Mouse (Mus musculus) gastrocnemius, adult 8-10 months (tissue): ENCODE measurements around the gene Cpa4. TPM values are rescaled to one million over a fixed set of nuclear protein-coding genes. Genes with fewer than 3 reads are reported as not detected.

ENCODE experiments used
- DNase-seq, 2 experiments: peaks; one replicate each; pipeline ENCODE4 v3.0.0; 2022; ENCODE audit warnings: low spot score in 2 of 2
- total RNA-seq, 4 experiments: library from RNA; stranded (reverse); gene quantifications; 2 replicates each; pipeline ENCODE4 v1.2.4; 2022

The Cpa4 gene
- total RNA-seq, 4 experiments from 2014 or later, result not detected

DNA sequence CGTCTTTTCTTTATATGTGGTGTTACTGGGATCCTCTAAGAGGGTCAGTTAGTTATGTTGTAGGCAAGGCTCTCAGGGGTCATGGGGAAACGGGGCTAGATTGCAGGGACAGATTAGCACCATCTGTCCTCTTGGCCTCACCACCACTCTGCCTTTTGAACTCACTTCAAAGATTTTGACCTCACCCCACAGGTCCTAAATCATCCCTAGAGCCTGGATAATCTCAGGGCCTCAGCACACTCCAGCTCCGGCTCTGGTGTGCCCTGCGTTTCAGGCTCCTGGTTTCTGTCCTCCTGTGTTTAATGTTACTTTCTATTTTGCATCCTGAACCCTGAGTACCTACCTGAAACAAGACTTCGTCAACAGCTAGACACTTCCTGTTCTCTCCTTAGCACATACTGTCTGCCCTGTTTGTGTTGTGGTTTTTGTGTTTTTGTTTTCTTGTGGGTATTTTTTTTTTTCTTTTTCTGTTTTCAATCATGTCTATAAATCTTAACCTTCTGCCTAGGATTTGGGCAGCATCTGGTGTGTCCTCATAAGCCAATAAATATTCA lies 23.8 kb downstream of the Cpa4 start:
- no peak for DNase-seq

DNA sequence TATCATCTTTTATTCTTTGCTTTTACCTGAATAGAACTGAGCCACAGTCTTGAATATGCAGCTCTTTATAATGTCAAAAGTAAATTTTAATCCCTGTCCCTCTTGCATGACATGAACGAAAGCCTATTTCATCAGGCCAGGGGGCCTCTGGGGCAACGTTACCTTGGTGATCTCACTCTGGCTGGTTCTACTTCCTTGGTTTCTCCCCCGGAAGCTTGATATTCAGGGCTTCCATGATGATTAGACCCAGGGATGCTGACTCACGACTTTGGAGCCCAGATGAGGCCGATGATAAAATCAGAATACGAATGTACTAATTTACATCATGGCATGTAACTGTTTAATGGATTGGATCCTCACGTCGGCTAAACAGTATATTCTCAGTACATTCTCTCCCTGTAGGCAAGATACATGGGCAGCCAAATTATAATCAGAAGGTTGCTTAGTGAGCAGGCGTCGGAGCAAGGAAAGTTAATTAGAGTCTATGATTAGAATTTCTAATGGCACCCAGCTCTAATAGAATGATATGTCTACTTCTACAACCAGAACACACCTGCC lies 24.3 kb downstream of the Cpa4 start:
- DNase-seq, result no peak

DNA sequence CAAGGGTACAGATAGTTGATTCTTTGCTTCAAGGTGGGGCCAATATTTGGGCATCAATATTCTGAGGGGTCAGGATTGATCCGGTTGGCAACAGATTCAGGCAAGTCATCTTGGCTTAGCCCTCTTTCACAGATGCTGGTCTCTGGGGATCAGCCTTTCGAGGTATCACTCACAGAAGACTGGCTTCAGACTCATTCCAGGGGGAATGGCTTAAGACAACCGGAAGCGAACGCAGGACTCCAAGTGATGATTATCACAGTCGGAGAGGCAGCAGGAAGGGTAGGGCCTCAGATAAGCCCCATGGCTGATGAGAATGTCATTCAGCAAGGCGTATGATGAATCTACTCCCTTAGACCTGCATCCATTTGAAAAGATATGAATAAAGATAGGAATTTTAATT lies 26.2 kb downstream of the Cpa4 start:
- DNase-seq, result no peak

DNA sequence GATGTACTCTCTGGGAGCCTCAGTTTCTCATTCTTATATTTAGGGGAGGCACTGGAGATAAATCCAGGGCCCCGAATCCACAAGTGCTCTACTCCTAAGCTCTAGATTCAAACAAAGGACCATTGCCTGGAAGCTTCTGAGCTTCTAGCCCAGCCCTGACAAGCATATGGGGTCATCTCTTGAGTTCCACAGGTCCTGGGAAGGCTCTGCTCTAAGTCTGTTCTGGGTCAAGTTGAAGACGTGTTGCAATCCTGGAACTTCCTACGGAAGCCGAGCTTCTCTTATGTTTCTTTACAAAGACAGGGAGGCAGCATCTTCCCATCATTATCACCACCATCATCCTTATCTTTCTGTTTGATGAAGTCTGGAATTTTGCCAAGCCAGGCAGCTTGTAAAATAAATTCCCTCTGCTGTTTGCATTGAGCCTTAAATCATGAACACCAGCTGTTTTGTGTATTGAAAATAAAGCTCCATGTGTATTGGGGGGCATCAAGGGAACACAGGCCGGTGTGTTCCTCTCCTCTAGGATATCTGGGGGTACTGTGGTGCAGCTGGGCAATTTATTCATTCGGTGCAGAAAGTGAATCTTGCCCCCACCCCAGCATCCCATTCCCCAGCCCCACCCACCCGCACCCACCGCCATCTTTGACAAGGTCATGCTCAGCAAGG lies 28.2 kb downstream of the Cpa4 start:
- DNase-seq, result no peak

DNA sequence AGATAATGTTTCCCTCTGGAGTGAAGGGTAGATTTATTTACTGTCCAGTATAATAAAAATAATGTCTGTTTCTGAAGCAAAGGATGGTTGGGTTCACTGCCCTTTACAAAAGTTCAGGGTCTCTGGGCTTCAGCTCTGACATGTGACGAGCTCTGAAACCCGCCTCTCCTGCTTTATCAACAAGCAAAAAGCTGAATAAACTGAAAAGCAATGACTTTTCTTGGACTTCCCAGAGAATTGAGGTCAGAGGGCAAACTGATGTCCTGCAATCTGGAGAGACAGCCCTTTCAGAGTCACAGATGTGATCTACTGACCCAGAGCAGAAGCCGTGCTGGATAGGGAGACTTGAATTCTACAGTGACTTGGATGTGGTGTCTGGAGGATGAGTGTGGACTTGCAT lies 31.9 kb downstream of the Cpa4 start:
- no peak for DNase-seq

DNA sequence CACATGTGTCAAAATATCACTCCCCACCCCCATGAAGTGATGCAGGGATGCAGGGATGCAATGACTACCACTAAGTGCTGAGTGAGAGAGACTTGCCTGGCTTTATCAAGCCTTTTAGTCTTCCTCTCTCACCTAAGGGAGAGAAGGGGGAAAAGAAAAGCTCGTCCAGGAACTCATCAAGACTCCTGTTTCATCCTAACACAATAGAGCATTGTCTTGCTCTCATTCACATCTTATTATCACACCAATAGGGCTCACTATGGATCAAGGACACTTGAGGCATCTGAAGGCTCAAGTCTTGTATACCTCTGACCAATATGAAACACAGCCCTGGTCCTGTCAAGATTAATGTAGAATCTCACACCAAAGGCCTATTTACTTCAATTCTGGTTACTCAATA lies 32.8 kb downstream of the Cpa4 start:
- no peak for DNase-seq

DNA sequence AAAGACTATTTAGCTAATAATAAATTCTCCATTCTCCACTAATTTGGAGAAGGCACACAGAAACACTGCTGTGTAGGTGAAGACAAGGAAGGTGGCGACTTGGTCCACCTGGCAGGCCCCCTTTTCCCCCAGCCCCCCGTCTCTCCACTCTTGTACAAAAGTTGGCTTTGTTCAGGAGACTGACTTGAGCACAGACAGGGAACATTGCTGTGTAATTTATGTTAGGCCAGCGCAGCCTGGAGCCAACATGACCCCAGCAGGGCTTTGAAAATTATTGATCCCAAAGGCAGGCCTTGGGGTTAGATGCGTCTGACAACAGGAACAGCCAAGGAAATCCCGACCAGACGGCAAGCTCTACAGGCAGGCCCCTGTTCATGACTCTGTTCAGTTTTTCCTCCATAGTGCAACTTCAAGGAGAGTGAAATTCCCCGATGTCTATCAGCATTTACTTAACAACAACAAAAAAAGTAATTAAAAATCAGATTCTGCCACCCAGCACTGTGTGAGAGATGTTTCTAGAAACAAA lies 36.2 kb downstream of the Cpa4 start:
- DNase-seq, result no peak

DNA sequence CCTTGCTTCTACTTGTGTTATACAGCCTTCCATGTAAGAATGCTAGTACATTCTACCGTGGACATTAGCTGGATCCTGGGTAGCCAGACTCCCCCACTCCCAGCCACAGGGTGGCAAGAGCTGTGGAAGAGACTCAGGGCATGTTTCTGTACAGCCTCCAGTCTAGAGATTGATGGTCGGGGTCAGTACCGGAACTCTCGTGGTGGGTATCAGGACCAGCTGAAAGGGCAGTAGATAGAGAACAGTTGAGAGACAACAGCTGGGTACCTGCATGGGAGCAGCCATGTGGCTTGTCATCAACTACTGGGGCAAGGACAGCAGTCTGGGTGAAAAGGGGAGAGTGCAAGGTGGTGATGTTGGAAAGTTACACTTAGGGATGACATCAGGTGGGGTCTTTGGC lies 36.9 kb downstream of the Cpa4 start:
- no peak for DNase-seq

DNA sequence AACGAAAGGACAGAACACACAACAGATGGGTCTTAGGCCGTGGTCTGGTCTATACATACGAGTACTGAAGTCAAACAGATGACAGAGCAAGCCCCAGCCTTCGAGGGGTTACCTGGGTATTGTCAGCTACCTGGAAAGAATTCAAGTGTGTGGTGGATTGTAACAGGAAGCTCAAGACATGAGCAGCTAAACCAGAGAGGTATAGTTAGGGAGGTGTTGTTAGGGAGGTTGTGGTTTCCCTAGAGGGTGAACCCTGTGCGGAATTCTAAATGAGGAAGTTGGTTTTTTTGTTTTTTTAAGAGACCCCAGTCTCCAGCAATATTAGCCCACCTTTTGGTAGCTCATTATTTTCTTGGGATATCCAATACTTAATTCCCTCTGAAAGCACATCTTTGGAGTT lies 37.5 kb downstream of the Cpa4 start:
- no peak for DNase-seq

DNA sequence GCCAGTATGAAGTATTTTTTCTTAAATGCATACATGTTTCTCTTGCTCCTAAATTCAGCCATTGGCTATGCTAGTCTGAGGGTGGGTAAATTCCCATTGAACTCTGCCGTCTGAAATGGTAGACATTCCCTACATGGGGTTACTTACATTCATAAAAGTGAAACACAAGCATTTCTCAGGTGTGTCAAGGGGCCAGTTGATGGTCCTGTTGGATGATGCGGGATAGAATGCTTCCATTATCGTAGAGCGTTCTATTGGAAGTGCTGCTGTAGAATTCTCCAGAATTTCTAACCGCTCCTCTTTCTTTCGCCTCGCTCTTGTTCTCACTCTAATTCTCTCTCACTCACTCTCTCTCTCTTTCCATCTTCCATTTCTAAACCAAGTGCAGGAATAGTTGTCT lies 42.5 kb downstream of the Cpa4 start, which contains the start of gene Cpa5:
TSS of gene Cpa5 (plus strand) at position 301 of the 400 bp plus-strand sequence.
- DNase-seq, result no peak

DNA sequence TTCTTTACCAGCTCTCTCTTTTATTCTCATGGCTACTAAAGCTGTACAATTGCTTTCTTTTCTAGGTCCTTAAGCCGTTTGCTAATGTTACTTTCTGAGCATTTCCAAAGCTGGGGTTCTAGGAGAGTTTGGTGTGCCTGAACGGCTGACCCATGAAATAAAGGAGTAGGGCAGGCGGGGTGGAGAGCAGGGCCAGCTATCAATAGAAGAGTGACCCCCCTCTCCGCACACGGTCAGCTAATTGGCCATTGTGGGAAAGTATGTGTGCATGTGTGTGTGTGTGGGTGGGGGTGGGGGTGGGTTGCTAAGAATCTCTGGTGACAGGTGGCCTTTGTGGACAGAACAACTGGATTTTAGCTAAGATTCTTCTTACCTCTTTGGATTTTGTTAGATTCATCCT lies 43.0 kb downstream of the Cpa4 start:
- no peak for DNase-seq

DNA sequence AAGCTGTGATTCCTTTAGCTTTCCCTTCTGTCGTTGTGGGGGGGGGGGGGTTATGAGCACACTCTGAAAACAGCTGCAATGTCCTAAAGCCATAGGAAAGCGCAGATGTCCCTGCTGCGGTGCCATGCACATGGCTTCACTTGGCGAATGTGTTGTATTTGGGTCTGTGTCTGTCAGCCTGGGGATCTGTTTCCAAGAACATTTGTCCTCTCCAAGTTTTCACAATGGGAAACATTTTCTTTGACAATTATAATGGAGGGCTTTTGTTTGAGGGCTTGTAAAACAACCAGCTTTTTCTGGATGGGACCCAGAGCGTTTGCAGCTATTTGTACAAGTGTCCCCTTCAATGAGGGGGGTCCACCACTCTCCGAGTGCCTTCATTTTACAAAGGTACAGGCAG lies 46.1 kb downstream of the Cpa4 start:
- DNase-seq, result no peak

DNA sequence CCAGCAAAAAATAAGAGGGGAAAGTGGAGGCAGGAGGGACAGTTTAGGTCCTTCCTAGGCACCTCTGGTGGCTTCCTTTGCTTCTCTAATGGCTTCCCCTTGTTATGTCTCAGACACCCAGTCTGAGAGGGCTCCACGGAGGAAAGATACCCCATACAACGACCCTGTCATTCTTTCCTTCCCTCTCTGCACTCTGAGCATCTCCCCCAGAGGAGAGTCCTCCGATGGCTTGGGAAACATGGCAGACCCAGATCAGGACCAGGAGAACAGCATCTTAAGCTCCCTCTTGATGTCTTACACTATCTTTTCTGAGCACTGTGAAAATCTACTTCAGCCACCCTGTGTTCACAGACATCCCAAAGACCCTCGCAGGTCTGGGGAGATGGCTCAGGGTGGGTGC lies 47.6 kb downstream of the Cpa4 start:
- no peak for DNase-seq

DNA sequence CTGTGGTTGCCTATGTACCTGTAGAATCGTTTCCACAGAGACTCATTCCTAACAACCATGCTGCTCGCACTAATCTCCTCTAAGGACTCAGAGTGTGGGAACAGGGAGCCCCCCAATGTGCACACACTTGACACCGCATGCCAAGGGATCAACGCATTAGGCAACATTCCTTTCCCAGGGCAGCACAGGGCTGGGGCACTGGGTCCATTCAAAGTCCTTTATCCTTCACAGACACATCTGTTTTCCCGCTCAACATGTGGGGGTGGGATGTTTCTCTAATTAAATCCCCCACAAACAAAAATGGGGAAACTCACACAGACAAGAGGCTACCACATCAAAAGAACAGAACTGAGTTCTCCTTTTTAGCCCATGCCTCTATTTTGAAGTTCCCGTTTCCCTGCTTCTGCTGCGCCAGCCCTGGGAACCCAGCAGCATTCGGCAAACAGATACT lies 48.3 kb downstream of the Cpa4 start:
- no peak for DNase-seq

DNA sequence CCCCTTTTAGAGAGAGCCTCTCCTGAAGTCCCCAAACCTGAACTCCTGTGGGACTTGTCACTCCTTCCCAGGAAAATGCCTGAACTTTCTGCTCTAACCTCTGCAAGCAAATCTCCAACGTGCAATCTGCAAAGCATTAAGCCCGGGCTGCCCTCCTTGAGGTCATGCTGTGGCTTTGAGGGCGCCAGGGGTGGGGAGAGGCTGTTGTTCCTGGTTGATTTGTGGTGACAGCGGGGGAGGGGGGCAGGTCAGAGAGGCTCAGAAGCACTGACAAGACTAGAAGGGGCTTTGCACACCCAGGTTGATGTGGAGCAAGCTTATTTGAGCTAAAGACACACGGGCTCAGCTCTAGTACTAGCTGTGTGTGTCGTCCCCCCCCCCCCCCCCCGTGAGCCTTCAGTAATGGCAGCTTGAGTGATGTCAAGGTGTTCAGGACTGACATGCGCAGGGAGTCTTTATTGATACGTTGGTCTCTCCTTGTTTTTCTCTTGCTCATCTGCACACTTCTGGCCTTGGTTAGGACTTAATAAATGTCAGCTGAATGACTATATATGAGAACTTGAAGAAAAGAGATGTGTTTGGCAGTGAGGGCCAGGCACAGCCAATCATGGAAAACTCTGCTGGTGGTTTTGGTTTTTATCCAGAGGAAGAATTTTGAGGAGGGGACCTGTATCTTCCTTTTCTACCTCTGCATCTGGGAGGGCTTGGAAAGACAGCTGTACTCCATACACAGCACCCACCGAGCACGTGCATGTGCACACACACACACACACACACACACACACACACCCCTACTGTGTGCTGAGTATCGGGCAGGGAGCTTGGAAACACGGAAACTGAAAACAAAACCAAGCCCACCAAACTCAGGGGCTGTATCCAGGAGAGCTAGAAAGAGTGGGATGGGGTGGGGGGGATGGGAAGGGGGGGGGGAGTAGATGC lies 49.1 kb downstream of the Cpa4 start:
- DNase-seq, result no peak

DNA sequence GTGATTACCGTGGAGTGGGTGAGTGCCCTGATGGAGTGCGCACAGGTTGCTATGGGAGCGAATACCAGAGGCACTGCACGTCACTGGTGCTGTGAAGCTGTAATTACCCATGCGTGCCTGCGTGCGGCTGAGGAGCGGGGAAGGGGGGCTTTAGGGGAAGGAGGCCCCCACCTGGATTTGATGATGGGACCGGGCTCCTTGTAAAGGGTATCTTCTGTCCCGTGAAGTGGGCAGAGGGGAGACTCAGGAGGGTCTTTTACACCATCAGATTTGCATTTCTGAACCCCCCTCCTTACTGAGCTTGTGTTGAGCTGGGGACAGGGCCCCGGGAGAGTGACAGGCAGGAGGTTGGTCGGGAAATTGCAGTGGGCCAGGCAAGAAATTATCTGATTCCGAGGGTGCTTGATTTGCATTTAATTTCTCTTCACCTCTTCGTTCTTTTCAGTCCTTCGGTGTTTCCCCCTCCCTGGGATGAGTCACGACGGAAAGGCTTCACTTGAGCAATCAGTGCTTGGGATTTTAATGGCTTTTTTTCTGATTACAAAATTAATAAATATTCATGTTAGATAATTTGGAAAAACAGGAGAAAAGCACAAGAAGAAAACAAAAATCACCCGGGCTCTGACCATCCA lies 49.9 kb downstream of the Cpa4 start:
- DNase-seq, result no peak

DNA sequence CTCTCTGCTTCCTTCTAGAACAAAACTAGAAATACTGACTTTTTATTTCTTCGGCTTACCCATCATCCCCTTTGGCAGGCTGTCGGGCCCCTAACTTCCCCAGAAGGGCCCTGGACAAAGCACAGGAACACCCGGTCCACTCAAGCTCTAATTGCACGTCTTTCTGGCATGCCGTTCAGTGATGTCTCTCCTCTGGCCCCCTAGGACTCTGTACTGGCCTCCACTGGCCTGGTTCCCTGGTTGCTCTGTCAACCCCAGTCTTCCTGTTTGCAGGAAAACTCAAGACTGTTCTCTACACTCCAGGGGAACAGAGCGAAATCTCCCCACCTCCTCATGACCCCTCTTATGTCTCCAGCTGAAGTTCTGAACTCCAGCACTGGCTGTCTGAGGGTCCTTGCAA lies 50.6 kb downstream of the Cpa4 start:
- no peak for DNase-seq

DNA sequence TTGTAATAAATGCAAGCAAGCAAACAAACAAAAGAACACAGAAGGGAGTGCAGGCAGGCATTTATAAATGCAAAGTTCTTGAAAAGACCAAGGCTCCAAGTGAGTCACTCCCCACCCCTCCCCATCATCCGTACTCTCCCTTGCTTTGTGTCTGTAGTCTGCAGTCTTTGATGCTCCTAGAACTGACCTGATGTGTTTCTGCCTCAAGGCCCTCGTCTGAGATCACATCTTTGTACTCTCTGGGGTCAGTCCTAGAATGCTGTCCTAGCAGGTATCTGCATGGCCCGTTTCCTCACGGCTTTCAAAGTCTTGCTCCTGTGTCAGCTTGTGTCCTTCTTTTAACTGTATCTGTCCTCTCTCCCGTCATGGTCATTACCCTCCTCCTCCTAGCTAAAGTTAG lies 51.4 kb downstream of the Cpa4 start:
- DNase-seq, result no peak

DNA sequence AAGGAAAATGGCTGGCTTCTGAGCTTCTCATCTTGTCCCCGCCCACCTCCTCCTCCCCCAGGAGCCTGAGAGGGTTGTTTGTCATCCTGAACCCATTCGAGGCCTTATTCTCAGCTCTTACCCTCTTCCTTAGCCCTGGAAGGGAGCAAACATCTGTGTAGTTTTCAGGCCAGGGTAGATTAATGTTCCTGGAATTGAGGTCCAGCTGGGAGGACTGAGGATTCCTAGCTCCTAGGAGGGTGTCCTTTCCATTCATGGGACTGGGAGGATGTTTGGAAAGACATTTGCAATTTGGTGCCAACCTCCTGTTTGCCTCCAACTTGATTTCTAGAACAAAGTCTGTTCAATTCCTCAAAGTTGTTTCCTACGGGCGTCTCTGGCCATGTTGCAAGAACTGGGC lies 52.4 kb downstream of the Cpa4 start:
- DNase-seq, result peak in 1 of 2 experiments; percentile 27

DNA sequence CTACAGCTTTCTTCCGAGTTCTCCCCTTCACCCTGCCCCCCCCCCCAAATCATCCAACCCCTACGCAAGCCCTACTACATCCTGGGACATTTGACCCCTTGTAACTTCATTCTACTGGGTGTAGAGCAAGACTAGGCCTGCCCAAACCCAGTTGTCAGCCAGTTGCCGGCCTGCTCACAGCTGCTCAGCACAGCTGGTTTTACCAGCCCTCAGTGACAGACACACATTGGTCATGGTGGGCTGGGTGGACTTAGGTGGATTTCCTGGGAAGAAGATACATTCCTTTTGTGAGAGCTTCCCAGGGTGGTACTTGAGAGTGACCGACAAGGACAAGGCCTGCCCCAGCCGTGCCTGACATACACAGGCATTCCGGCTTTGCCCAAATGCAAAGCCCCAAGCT lies 52.8 kb downstream of the Cpa4 start:
- no peak for DNase-seq

DNA sequence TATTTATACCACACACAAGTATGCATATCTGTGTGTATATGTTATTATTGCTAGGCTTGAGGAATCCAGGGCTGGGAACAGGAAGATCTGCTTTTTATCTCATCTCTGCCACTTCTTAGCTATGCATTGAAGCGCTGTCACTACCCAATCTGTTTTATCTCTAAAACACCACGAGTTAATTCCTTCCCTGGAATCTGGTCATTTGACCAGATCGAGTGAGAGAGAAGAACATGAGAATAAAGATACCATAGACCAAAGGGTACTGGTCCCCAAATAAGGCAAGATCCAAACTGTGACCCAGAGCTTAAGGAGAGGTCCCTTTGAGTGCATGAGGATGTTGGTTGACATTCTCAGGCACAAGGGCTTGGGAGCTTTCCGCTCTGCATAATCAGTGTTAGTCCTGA lies 53.8 kb downstream of the Cpa4 start:
- no peak for DNase-seq
